ENCODE assay signal across 12 mouse cellular contexts in the genomic region with DNA sequence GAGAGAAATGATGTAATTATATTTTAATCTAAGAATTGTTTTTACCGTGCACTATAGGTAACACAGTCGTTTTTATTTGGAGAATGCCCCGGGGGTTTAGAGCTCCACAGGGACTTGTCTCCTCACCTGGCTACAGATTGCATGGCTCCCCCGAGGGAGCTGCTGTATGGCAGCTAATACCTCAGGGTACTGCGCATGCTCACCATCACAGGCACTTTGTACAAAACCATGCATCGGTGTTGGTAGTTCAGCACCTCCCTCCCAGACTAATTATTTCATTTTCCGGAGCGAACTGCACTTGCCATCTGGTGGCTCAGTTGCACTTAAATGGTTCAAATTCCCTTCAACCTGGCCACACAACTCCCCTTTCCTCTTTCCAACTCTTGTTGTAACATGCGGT.
DNase-seq lines count a peak whose midpoint lies in the region.
"Had no signal": no experiment of that assay in that cellular context is flagged by ENCODE, and none has a peak within 500 bp of the region (broad histone marks: within the 10 kb centered on the region; RNA-seq: fewer than 3 reads in every experiment).

No protein-coding gene starts in this region.

- DNase-seq in testis, postnatal 14 days (ENCODE audit: low spot score) = peak; percentile 2
- DNase-seq in testis, postnatal 10 days (ENCODE audit: low spot score) = no peak
- DNase-seq in cerebellum, adult 18-20 months = peak; percentile 39 to 47
- DNase-seq in cerebellum, adult 9-11 months = peak; percentile 50
- DNase-seq in urinary bladder, postnatal 25 days (ENCODE audit: low spot score) = no peak
- no peak for DNase-seq in yolk sac, embryonic 10.5 days (ENCODE audit: low spot score)
- DNase-seq in adrenal gland, adult 18-20 months (ENCODE audit: low spot score in 2 of 2) = no peak
- DNase-seq: adrenal gland, postnatal 10 days; gastrocnemius, postnatal 36 days; heart, adult 18-20 months; heart, postnatal 10 days; kidney, adult 11 months had no signal

Comparison
In these comparisons a context has a peak if more than half of its experiments do, and no peak if none do; other contexts are left out.
1. DNase-seq: peak in testis, postnatal 14 days (single experiment), cerebellum, adult 18-20 months (2 of 2) and cerebellum, adult 9-11 months (single experiment); none in testis, postnatal 10 days (single experiment), urinary bladder, postnatal 25 days (single experiment), yolk sac, embryonic 10.5 days (single experiment) and adrenal gland, adult 18-20 months (0 of 2).